Mouse (Mus musculus): ENCODE results near the gene Rgs5. TPM values are rescaled to one million over a fixed set of nuclear protein-coding genes. Genes with fewer than 3 reads are reported as not detected.

Rgs5 gene
- polyA plus RNA-seq, 1 experiment from 2014 or later: 19.4 TPM

Other genes with a start within 250 kb of the Rgs5 start
- 25.1 and 31.2 TPM in 2 replicates for gene Nuf2, start 124.0 kb upstream of the Rgs5 start, polyA plus RNA-seq (2015; fragmentation: Nextera tagmentation; extraction: Ambion mirVana)
- 64.1 and 89.6 TPM in 2 replicates for gene Rgs4, start 92.1 kb downstream of the Rgs5 start, polyA plus RNA-seq (2015; fragmentation: Nextera tagmentation; extraction: Ambion mirVana)

Data from forebrain, embryonic 16.5 days (tissue).